Mouse (Mus musculus) urinary bladder, postnatal 4 days (tissue): ENCODE results near the gene Atxn7l3.
"Not testable (repeated sequence)": the region's sequence is repeated elsewhere in the genome, so short reads cannot be mapped to it uniquely, and the experiment has no call there.

ENCODE experiments used
- DNase-seq, 2 experiments: peaks; one replicate each; pipeline ENCODE4 v3.0.0; 2021 to 2022; ENCODE audit warnings: low spot score in 2 of 2

Gene Atxn7l3

DNA sequence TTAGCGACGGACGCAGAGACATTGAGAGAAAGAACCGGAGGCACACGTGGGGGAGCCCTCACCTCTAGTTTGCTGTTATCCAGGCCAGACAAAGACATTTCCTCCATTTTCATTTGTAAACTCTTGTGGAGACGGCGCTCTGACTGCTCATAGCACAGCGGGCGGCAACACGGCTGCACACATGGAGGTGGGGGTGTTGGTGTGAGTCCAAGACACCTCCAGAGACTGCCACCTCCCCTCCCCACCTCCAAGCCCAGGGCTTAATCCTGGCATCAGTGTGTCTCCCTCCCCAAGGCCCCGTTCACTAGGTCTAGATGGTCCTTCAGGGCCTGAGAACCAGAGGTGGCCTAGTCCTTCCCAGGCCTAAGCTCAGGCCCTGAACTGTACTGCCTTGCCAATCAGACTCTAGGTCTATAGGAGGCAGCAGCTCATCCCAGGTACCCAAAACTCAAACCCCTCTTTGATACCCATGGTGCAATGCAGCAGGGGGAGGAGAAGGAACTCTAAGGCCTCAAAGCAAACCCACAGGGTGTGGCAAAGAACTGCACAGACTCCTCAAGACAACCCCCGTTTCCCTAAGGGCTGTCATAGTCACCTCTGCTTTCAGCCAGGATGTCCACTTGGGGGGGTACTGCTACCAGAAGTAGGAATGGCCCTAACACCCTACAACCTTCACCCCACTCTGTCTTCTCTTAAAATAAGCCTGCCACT is 1.4 kb downstream of the Atxn7l3 start:
- DNase-seq: no peak

DNA sequence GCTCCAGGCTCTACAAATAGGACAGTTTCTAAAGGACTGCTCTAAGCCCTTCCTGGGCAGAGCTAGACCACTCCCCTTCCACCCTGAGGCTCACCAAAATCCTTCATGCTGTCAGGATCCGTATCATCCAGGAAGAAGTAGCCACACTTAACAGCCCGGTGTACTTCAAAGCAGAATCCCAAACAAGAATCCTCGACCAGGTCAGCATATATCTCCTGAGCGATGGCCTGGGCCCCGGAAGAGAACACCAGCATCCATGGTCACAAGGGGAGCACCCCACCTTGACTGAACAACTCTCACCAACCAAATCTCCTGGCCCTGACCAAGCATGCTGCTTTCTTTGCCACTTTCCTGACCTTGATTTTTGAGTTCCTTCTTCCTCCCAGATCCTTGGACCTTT is 2.0 kb downstream of the Atxn7l3 start:
- DNase-seq: no peak

DNA sequence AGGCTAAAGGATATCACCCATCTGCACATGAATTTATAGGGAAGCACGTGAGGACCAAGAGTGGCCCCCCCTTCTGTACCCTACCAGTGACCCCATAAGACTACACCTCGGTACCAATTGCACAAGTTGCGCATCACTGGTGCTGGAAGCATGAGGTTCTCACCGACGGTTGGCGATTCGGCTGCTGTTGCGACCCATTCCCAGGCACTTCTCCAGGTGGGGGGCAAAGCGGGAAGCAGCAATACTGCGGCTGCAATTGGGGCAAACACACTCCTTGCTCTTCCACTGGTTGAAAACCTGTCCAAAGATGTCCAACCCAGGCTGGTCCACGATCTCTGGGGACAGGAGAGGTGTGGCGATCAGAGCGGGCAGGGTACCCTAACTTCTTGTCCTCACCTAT is 2.5 kb downstream of the Atxn7l3 start:
- DNase-seq: no peak

DNA sequence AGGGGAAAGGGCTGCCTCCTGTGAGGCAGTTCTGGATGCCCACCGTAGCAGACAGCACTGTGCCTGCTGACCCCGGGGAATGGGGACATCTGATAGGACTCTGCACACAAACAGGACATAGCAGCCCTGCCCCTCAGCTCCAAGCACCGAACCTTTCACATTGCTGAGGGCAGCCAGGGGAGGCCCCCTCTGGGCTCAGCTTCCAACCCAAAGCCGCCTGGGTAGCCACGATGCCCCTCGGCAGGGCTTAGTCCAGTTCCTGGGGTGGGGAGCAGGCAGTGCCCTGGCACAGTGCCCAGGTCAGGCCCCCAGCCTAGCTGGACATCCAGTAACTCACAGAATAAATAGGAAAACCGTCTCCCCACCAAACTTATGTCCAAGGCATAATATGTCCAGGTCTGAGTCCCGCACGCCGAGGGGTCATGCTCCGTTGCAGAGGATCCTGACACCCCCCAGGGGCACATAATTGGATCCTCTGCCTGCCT is 5.3 kb downstream of the Atxn7l3 start:
- no peak for DNase-seq

DNA sequence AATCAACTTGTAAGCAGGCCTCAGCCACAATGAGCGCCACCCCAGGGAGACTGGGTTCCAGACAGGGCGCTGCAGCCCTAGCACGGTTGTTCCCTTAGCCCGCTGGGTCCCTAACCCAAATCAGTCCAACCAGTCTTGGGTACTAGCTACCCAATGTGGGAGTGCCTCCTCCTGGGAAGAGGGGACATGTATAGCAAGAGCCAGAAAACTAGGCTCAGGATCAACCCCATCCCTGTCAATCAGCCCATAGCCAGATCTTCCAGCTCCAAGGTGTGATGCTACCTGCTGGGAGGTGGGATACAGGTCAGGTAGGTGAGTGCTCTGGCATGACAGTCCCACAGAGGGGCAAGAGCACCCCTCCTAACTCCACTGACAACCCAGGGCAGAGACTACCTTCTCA is 6.3 kb downstream of the Atxn7l3 start:
- no peak for DNase-seq

DNA sequence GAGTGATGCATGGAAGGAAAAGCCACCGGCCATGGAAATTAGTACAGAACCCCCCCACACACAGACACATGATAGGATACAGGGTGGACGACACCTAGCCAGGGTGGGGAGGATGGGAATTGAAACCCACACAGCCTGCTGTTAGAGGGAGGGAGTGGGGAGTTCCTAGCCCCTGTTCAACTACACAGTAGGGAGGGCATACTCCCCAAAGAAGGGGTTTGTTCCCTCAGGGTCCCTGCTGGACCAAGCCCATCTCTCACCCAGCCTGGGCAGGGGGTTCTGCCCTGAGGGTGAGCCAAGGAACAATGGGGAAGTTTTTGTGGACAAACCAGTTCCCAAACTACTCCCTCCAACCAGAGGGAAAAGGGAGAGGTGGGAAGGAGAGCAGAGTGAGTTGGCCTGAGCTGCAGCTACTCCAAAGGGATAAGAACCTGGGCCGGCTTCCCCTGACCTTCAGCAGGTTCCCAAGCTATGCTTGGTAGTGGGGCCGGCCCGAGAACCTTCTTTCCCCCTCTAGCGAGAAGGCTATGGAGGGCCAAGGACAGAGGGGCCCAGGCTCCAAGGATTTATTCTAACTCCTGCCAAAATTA is 6.8 kb downstream of the Atxn7l3 start:
- no peak for DNase-seq

DNA sequence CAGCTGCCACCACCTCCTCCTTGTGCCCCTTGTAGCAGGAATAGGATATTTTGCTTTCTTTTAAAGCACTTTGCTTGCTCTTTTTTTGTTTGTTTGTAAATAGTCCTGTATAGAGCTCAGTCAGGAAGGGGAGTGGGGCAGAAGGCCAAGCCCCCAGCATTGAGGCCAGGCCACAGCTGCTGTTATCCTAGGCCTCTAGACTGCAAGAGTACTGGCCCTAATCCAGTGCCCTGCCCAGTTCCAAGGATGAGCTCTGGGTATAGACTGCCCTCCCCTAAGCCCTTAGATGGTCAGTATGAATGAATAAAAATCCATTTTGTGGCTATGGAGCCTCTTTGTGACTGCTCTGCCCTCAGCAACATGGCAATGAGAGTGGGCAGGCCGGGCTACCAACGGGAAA is 7.5 kb downstream of the Atxn7l3 start:
- no peak for DNase-seq

DNA sequence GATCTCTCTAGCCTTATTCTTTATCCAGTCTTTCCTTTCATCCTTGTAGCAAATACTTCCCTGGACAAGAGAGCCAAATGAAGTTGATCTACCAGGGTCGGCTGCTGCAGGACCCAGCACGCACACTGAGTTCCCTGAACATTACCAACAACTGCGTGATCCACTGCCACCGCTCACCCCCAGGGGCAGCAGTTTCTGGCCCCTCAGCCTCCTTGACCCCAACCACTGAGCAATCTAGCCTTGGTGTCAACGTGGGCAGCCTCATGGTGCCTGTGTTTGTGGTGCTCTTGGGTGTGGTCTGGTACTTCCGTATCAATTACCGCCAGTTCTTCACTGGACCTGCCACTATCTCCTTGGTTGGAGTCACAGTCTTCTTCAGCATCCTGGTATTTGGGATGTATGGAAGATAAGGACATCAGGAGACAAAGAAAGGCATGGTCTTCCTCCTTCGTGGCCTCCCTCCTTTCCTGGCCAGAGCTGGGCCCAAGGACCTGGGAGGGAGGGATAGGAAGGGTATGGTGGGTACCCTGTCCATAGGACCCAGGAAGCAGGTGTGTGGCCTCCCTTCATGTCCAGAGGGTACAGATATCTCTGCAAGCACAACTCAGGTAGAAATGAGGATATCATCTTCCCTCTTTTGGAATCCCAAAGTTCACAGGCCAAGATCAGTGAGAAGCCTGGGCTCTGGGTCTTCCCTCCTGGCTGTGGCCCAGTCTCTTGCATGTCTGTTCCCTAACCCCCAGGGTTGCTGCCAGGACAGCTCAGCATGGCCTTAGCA is 8.2 kb downstream of the Atxn7l3 start:
- no peak for DNase-seq

DNA sequence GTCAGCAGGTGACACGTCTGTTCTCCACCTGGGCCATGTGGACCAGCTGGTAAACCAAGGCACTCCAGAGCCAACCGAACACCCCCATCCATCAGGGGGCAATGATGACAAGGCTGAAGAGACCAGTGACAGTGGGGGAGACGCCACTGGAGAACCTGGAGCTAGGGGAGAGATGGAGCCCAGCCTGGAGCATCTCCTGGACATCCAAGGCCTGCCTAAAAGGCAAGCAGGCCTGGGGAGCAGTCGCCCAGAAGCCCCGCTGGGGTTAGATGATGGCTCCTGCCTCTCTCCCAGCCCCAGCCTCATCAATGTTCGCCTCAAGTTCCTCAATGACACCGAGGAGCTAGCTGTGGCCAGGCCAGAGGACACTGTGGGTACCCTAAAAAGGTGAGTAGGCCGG is 8.9 kb downstream of the Atxn7l3 start:
- DNase-seq: no peak

DNA sequence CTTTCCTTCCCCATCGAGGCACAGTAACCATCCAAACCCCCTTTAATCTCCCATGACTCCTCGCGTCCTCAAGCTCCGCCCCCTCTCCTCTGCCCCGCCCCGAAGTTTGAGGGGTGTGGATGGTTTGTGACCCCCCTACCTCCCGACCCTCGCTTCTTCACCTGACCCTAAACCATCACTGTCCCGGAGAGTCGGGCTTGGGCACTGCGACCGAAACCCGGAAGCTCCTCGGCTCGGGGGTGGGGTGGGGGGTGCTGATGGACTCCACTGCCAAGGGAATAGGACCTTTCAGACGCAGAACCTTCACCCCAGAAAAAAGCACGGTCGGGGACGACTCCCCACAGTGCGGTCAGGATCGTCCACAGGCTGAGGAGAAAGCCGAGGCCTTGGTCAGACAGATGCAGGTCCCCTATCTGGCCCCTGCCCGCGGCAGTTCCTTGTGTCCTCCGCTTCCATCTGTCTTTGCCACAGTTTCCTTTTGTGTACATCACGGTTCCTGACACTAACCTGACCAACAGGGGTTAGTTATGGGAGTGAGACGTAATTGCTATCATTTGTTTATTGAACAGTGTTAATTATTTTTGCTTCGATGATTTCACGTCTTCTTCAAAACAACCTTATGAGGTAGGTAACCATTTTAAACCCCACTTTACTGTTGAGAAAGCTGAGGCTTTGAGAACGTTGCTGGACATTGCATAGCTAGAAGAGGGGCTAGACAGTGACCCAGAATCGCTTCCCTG is 11.2 kb downstream of the Atxn7l3 start:
- peak in 1 of 2 experiments; percentile 72 for DNase-seq

DNA sequence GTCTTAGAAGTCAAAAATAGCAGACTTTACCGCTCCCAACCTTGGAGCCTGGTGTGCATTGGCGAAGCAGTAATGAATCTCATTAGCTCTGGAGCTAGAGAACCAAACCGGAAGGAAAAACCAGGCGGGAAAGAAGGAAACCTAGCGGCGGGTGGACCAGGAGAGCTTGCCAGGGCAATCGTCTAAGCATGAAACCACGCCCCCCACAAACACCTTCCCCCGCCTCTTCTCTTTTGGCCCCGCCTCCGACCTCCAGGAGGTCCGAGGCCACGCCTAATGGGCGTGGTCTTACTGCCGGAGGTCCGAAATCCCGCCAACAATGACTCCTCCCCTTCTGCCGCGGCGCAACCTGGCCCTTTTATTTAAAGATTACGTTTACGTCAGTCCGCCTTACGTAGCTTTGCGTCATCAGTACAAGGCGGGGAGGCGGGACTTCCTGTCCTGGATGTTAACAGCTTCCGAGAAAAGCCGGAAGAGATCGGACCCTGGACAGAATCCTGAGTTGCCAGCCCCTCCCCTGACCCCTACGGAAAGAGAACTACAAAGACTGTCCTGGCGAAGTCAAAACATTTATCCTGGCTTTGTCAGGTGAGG is 11.8 kb downstream of the Atxn7l3 start, which contains the start of gene Tmub2:
Gene Tmub2, plus strand, starts transcription at position 431 of the 594 bp plus-strand sequence.
- peak; percentile 92 to 95 for DNase-seq

DNA sequence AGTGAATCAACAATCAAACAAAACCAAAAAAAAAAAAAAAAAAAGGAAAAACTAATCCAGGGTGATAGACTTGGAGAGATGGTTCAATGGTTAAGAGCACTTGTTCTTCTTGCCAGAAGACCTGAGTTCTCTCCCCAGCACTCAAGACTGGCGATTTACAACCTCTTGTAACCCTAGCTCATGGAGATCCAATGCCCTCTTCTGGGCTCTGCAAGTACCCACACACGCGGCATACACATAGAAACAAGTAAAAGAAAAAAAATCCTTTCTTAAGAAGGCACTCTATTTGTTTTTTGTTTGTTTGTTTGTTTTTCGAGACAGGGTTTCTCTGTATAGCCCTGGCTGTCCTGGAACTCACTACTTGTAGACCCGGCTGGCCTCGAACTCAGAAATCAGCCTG is 12.5 kb downstream of the Atxn7l3 start:
- no peak for DNase-seq

DNA sequence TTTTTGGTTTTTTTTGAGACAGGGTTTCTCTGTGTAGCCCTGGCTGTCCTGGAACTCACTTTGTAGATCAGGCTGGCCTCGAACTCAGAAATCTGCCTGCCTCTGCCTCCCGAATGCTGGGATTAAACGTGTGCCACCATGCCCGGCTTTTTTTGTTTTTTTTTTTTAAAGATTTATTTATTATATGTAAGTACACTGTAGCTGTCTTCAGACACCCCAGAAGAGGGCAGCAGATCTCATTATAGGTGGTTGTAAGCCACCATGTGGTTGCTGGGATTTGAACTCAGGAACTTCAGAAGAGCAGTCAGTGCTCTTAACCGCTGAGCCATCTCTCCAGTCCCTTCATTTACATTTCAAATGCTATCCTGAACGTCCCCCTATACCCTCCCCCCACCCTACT is 16.2 kb downstream of the Atxn7l3 start:
- not testable (repeated sequence) for DNase-seq

DNA sequence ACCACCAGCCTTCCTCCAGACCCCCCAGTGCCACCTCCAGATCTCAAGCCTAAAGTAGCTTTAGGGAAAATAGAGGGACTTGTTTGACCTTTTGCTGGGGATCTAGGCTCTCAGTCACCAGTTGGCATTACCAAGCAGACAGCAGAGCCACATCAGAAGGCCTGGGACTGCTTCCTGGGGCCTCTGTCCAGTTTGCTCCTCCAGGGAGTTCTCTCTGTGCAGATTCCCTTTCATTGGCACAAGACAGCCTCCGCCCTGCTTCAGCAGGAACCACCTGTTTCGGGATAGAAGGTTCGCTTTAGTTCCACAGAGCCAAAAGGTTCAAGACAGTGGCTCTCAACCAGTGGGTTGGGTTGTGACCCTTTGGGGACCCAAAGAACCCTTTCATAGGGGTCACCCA is 16.8 kb downstream of the Atxn7l3 start:
- DNase-seq: no peak

DNA sequence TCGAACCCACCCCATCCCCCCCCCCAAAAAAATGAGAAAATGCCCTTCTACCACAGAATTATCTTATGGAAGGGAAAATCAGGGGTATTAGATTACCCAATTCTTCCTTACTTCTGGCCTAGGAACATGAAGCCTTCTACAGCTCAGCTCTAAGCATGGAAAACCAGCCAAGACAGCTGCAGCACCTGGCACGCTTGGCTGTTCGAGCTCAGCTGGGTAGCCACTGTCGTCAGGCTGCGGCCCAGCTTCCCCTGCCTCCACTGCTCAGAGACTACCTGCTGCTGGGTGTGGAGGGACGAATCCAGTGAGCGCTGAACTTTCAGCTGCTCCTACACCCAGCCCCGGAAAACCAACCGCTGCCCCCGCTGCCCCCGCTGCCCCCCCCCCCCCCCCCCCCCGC is 18.7 kb downstream of the Atxn7l3 start:
- no peak for DNase-seq

DNA sequence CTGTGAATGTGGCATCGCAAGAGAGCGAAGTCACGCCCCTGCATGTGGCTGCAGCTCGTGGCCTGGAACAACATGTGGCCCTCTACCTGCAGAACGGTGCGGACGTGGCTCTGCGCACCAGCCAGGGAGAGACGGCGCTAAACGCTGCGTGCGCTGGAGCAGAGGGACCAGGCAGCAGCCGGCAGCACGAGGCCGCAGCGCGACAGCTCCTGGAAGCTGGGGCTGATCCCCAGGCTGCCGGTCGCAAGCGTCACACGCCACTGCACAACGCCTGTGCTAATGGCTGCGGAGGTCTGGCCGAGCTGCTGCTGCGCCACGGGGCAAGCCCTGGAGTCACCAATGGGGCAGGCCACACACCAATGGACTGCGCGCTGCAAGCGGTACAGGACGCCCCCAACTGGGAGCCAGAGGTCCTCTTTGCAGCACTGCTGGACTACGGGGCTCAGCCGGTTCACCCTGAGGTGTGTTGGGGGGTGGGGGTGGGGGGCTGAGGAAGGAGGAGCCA is 20.0 kb downstream of the Atxn7l3 start:
- DNase-seq: peak in 1 of 2 experiments; percentile 58

DNA sequence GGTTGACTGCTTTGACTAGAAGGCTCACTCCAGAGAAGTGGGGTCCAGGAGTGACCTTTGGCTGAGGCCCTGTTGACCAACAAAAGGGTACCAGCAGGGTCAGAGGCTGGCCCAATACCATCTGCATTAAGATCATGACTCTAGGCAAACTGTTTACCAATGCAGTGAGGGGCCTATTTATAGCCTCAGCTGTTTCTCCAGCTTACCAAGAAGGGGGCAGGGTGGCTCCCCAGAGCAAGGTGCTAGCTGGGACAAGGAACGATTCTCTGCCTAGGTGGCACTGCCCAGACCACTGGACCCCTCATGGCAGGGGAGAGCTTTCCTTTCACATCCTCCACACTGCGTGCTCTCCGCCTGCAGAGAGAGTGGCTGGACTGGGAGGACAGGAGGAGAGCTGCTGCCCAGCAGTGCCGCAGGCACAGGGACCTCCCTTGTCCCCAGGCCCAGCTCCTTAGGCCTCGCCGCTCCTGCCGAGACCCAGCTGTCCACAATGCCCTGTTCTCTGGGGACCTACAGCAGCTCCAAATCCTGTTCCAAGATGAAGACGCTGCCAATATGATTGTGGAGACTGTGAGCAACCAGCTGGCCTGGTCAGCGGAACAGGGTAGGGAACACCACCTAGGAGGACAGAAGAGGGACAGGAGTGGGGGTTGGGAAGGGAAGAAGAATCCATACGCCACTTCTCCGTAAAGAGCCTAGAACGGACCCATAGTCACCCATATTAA is 27.7 kb downstream of the Atxn7l3 start, which contains the start of gene Asb16:
Gene Asb16, plus strand, starts transcription at position 224 of the 725 bp plus-strand sequence.
- no peak for DNase-seq

DNA sequence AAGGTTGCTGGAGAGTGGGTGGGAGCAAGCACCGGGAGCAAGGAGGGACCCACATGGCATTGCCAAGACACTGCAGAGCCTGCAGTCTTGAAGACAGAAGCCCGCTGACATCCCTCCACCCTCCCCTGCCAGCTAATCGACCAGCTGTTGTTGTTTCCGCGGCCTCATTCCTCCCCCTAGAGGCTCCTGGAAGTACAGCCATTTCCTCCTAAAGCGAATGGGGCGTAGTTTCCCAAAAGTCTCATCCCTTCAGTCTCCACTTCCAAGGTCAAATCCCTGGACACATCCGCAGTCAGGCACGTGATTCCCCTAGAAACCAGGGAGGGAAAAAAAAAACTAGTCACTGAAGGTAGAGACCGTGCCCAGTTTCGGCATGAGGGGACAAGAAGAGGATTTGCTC is 29.0 kb downstream of the Atxn7l3 start:
- peak; percentile 72 to 76 for DNase-seq

DNA sequence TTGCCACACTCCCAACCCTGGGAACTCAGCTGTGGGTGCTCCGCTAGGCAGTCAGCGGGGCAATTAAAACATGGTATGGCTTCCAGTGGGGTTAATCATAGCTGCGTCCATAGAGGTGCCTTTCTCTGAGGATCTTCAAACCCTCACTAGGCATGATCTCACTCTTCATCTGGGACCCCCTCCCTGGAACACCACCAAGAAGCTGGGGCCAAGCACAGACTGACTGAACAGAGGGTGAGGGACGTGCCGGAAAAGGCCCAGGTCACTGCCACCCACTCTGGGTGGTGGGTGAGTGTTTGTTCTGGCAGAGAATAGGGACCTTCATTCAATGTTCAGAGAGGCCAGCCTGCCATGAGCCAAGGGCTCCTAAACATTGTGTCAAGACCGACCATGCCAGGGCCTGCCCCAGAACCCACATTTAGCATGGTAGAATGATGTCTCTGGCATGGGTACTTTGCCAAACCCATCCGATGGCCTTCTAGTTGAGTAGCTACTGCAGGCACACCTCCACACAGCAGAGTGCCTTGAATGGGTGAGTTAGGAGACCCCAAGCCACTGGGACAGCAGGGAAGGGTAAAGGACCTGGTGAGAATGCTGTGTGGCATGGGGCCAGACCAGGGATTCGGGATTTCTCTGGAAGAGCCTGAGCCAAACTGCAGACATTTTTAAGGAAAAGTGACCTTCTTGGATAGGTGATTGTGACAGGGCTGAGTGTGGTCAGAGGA is 29.6 kb downstream of the Atxn7l3 start:
- DNase-seq: no peak

DNA sequence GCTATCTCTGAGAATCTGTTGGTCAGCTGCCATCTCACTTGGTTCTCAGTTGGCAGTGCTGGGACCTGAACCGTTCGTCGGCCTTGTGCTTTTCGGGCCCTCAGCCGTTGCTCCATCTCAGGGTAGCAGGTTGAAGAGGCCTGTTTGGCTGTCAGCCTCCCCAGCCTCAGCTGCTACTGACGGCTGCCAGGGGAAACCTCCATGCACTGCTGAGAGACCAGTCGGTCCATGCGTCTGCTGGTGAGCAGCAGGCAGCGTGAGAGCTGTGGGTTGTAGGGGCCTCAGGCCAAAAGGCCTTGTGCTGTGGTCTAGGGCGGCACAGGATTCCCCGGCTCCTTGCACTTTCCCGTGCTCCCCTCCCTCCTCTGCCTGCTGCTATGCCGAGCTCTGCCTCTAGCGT is 30.6 kb downstream of the Atxn7l3 start:
- no peak for DNase-seq
